Mouse (Mus musculus) heart, postnatal 0 days (tissue): Measurements from ENCODE around the gene Gpr35. TPM values are rescaled to one million over a fixed set of nuclear protein-coding genes. Genes with fewer than 3 reads are reported as not detected.

Experiments
- ATAC-seq: fragments of 200-750 bp; cut with Nextera tagmentation; 2 replicates; pipeline ENCODE4 v1.8.0; 2017; ENCODE audit warnings: low read depth, moderate number of reproducible peaks, moderate library complexity; ENCODE audit not compliant: insufficient read depth
- DNase-seq: peaks from one replicate; pipeline ENCODE4 v3.0.0-alpha.2; 2016; ENCODE audit warnings: low spot score
- H3K27ac ChIP-seq: fragments of 300-500 bp; sonication (generic); 2 replicates; pipeline ENCODE4 v1.5.1; 2014; ENCODE audit warnings: low read depth, mild to moderate bottlenecking
- H3K27me3 ChIP-seq: fragments of 300-500 bp; sonication (generic); 2 replicates; pipeline ENCODE4 v1.6.1; 2014; ENCODE audit warnings: low read length, mixed read lengths; ENCODE audit not compliant: control insufficient read depth, insufficient read depth
- H3K36me3 ChIP-seq: fragments of 300-500 bp; sonication (generic); replicated peaks from 2 replicates; pipeline ENCODE4 v1.6.1; 2014; ENCODE audit warnings: low read length, mixed read lengths; ENCODE audit not compliant: control insufficient read depth, insufficient read depth
- H3K4me1 ChIP-seq: fragments of 300-500 bp; sonication (generic); 2 replicates; pipeline ENCODE4 v1.6.1; 2014; ENCODE audit warnings: antibody characterized with exemption; ENCODE audit not compliant: control insufficient read depth, insufficient read depth
- H3K4me2 ChIP-seq: fragments of 300-500 bp; sonication (generic); 2 replicates; pipeline ENCODE4 v1.6.1; 2014; ENCODE audit warnings: low read depth, mild to moderate bottlenecking, low read length, moderate library complexity
- H3K4me3 ChIP-seq: fragments of 300-500 bp; sonication (generic); 2 replicates; pipeline ENCODE4 v1.5.1; 2014; ENCODE audit warnings: low read depth, low read length
- H3K9ac ChIP-seq: fragments of 300-500 bp; sonication (generic); replicated peaks from 2 replicates; pipeline ENCODE4 v1.6.1; 2014; ENCODE audit warnings: low read depth, low read length, mixed read lengths
- H3K9me3 ChIP-seq: fragments of 300-500 bp; sonication (generic); replicated peaks from 2 replicates; pipeline ENCODE4 v1.6.1; 2016; ENCODE audit warnings: low read length; ENCODE audit not compliant: control insufficient read depth
- CTCF ChIP-seq: IDR thresholded peaks from 2 replicates; pipeline ENCODE4 v1.5.1; 2016; ENCODE audit warnings: antibody characterized with exemption, control low read depth, low read depth
- EP300 ChIP-seq: IDR thresholded peaks from 2 replicates; pipeline ENCODE4 v1.6.1; 2016; ENCODE audit warnings: antibody characterized with exemption, low read depth
- WGBS: fragments of 180-500 bp; shearing (Covaris S2); extraction: QIAGEN DNeasy Blood & Tissue Kit; methylation state at CpG from one replicate; pipeline ENCODE4 v1.1.7; 2014; 5-methylcytosine and 5-hydroxymethylcytosine counted together
- polyA plus RNA-seq: library from polyadenylated mRNA; unstranded; fragments of >200 nt; fragmentation: Nextera tagmentation; extraction: Ambion mirVana; gene quantifications from 2 replicates; pipeline ENCODE4 v1.2.1, GENCODE M21; 2015
- total RNA-seq: library from RNA; depleted of rRNA; stranded (reverse); fragments of >200 nt; gene quantifications from 2 replicates; pipeline ENCODE4 v1.2.3, GENCODE M21; 2014; ENCODE audit warnings: low replicate concordance

Gpr35 gene
- total and polyA plus RNA-seq, 2 experiments from 2014 or later = 0.23 to 0.34 TPM

DNA sequence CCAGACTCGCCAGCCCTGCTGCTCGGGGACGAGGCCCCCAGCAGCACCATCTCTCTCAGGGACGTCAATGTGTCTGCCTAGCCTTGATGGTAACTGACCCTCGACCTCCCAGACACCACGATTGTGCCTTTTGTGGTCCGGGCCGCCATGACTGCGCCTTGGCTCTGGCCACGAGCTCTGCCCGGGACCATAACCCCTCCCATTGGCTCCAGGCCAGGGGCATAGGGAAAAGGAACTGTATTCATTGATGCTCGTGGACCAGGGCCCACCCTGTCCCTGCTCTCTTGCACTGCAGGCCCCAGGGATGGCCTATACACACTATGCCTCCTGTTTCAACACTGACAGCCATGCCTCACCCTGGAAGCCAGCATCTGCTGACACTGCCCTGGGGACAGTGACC lies 30.9 kb upstream of the Gpr35 start:
- H3K36me3 ChIP-seq = peaks cover 61% of the 10 kb centered on the region
- H3K27ac ChIP-seq = no peak overlapping the region
- WGBS = 78% methylated on average over 12 of the region's 12 CpGs

DNA sequence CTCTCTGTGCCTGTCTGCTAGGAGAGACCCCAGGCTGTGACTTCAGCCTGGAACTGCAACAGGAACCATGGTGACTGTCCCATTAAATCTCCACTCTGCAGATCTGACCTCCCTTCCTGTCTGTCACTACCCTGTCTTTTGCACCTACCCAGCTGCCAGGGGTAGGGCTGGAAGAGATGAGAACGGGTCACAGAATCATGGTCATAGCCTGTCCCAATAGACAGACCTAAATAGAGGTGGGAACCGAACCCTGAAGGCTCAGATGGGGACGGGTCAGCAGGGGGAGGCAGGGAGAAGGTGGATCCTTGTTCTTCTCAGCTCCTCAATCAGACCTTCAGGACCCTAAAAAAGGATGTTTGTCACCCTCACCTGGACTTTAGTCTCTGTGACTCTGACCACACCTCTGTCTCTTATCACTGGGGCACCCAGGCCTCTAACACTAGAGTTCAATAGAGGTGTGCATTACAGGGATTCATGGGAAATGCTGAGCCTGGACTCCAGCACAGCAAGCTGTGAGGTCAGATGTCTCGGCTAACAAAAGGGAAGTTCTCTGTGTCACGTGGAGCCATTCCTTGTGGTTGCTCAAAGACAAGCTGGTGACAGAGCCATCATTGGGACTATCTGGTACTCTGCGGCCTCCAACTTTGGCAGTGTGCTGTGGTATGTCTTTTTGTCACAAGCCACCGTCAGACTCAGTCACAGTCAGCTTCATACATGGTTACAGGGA lies 30.0 kb upstream of the Gpr35 start:
- H3K4me3 ChIP-seq = no peak overlapping the region
- 46% methylated on average over 7 of the region's 7 CpGs for WGBS
- peak; percentile 40 for DNase-seq
- no peaks in the 10 kb centered on the region for H3K9me3 ChIP-seq
- H3K27me3 ChIP-seq = no peaks in the 10 kb centered on the region
- no peak overlapping the region for H3K9ac ChIP-seq
- peak; percentile 67 for ATAC-seq
- H3K36me3 ChIP-seq = peaks cover 52% of the 10 kb centered on the region
- H3K4me2 ChIP-seq = no peak overlapping the region
- TF ChIP-seq CTCF (no peak), EP300 (no peak)
- H3K4me1 ChIP-seq = peaks cover 20% of the 10 kb centered on the region
- peak overlapping the region; percentile 65 for H3K27ac ChIP-seq

More for the DNA sequence above, 30.9 kb upstream of the Gpr35 start:
- H3K27me3 ChIP-seq = no peaks in the 10 kb centered on the region
- TF ChIP-seq EP300 = no peak
- TF ChIP-seq CTCF = no peak
- no peak overlapping the region for H3K4me2 ChIP-seq
- no peak overlapping the region for H3K4me3 ChIP-seq
- peaks cover 20% of the 10 kb centered on the region for H3K4me1 ChIP-seq
- no peaks in the 10 kb centered on the region for H3K9me3 ChIP-seq
- ATAC-seq = no peak
- H3K9ac ChIP-seq = no peak overlapping the region
- DNase-seq = no peak

GRCm38 (mm10) chr1:92921496-92921895 lies 29.2 kb upstream of the Gpr35 start:
- Histone ChIP-seq H3K9ac (no peak overlapping the region), H3K27me3 (no peaks in the 10 kb centered on the region)
- ATAC-seq = peak; percentile 65

GRCm38 (mm10) chr1:92930171-92930706 lies 20.4 kb upstream of the Gpr35 start:
- 10% methylated on average over 1 of the region's 1 CpGs for WGBS
- Histone ChIP-seq H3K36me3 (no peaks in the 10 kb centered on the region), H3K27ac (no peak overlapping the region), H3K9ac (no peak overlapping the region), H3K27me3 (no peaks in the 10 kb centered on the region), H3K4me2 (no peak overlapping the region), H3K4me1 (peaks cover 17% of the 10 kb centered on the region), H3K4me3 (no peak overlapping the region), H3K9me3 (no peaks in the 10 kb centered on the region)
- TF ChIP-seq EP300 (no peak), CTCF (no peak)
- ATAC-seq (no peak), DNase-seq (no peak)

More at GRCm38 (mm10) chr1:92921496-92921895, 29.2 kb upstream of the Gpr35 start:
- peak overlapping the region; percentile 65 for H3K27ac ChIP-seq
- H3K4me3 ChIP-seq = no peak overlapping the region
- H3K4me2 ChIP-seq = peak overlapping the region; percentile 7; the same call in 1 of the 2 replicates
- no peaks in the 10 kb centered on the region for H3K9me3 ChIP-seq
- DNase-seq = peak; percentile 51
- H3K4me1 ChIP-seq = peaks cover 20% of the 10 kb centered on the region
- WGBS = 40% methylated on average over 4 of the region's 4 CpGs
- peaks cover 43% of the 10 kb centered on the region for H3K36me3 ChIP-seq
- TF ChIP-seq CTCF (no peak), EP300 (no peak)

GRCm38 (mm10) chr1:92933611-92934010 lies 17.1 kb upstream of the Gpr35 start:
- no peak for ATAC-seq
- Histone ChIP-seq H3K4me2 (peak overlapping the region; percentile 98), H3K4me1 (peaks cover 23% of the 10 kb centered on the region), H3K4me3 (peak overlapping the region; percentile 70), H3K9me3 (no peaks in the 10 kb centered on the region), H3K27ac (peak overlapping the region; percentile 93), H3K36me3 (peaks cover 8% of the 10 kb centered on the region), H3K9ac (peak overlapping the region; percentile 36; the same call in 1 of the 2 replicates), H3K27me3 (no peaks in the 10 kb centered on the region)
- no peak for DNase-seq
- WGBS = 79% methylated on average over 4 of the region's 4 CpGs
- no peak for TF ChIP-seq EP300
- no peak for TF ChIP-seq CTCF
